10 mouse cellular contexts compared by ENCODE assay signal in the genomic region with DNA sequence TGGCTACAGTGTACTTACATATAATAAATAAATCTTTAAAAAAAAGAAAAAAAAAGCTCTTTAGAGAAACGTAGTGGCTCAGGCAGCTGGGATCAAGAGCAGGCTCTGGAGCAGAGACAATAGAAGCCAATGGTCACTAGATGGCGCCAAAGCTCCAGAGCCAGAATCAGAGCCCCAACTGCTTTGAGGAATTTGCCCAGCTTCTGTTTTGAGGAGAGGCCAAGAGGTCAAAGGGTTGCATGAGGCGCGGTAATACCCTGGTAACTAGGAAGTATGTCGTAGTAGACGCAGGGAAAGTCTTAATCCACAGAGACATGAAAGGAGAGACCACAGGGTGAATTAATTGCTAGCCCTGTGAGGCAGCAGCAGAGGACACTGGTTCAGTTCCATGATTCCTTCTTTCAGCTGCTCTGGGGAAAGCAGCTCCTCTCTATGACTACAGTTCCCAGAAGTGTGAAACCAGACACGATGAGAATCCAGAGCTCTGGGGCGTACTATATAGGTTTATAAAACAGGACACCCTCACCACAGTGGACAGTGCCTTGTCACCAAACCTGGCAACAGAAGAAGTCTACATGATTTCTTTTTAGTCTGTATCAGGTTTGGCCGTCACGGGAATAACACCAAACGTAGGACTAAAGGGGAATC. TPM values are rescaled to one million over a fixed set of nuclear protein-coding genes. Genes with fewer than 3 reads are reported as not detected.
DNase-seq lines count a peak whose midpoint lies in the region; ATAC-seq lines count a peak whose summit lies in the region.
"Had no signal": no experiment of that assay in that cellular context is flagged by ENCODE, and none has a peak within 500 bp of the region (broad histone marks: within the 10 kb centered on the region; RNA-seq: fewer than 3 reads in every experiment).

No protein-coding gene starts in this region.

- ATAC-seq in kidney, embryonic 15.5 days (replicated peaks; ENCODE audit: low FRiP score), result no peak
- ATAC-seq in intestine, embryonic 16.5 days, result peak; percentile 65
- ATAC-seq in midbrain, embryonic 14.5 days (ENCODE audit: low FRiP score, low TSS enrichment), result no peak

- WGBS in kidney, embryonic 15.5 days, result 32% methylated on average over 11 of the region's 11 CpGs
- WGBS in intestine, embryonic 16.5 days, result 27% methylated on average over 11 of the region's 11 CpGs
- WGBS in midbrain, embryonic 14.5 days, result 15% methylated on average over 11 of the region's 11 CpGs

- DNase-seq in kidney, adult 11 months, result peak; percentile 51
- DNase-seq in cerebellum, postnatal 25 days, result peak; percentile 81 to 85
- DNase-seq in gastrocnemius, adult 18-20 months (ENCODE audit: low spot score), result peak; percentile 79
- peak; percentile 76 to 77 for DNase-seq in left cerebral cortex, postnatal 25 days (ENCODE audit: low spot score in 2 of 2)
- DNase-seq in midbrain, embryonic 14.5 days, result peak; percentile 93
- DNase-seq in spleen, adult 18-20 months, result peak; percentile 31 to 69

- H3K4me2 ChIP-seq in kidney, embryonic 15.5 days, result no peak overlapping the region
- H3K4me2 ChIP-seq in intestine, embryonic 16.5 days (ENCODE audit: low read depth, low read length), result no peak overlapping the region
- no peak overlapping the region for H3K4me2 ChIP-seq in midbrain, embryonic 14.5 days (ENCODE audit: low read length)
- H3K4me2 ChIP-seq: neural tube, embryonic 12.5 days had no signal

- no peaks in the 10 kb centered on the region for H3K27me3 ChIP-seq in kidney, embryonic 15.5 days
- no peaks in the 10 kb centered on the region for H3K27me3 ChIP-seq in intestine, embryonic 16.5 days (replicated peaks; ENCODE audit: control insufficient read depth, insufficient read depth, low read length)
- no peaks in the 10 kb centered on the region for H3K27me3 ChIP-seq in midbrain, embryonic 14.5 days (ENCODE audit: control insufficient read depth, insufficient read depth, low read length)
- H3K27me3 ChIP-seq: neural tube, embryonic 12.5 days had no signal

- H3K4me1 ChIP-seq in kidney, embryonic 15.5 days, result peaks cover 9% of the 10 kb centered on the region
- H3K4me1 ChIP-seq in intestine, embryonic 16.5 days (ENCODE audit: control insufficient read depth, insufficient read depth, low read length), result no peaks in the 10 kb centered on the region
- H3K4me1 ChIP-seq in midbrain, embryonic 14.5 days (ENCODE audit: control insufficient read depth, insufficient read depth, low read length), result no peaks in the 10 kb centered on the region
- H3K4me1 ChIP-seq: neural tube, embryonic 12.5 days had no signal

- no peak overlapping the region for H3K27ac ChIP-seq in kidney, embryonic 15.5 days
- H3K27ac ChIP-seq in intestine, embryonic 16.5 days (ENCODE audit: low read length), result no peak overlapping the region
- no peak overlapping the region for H3K27ac ChIP-seq in midbrain, embryonic 14.5 days (replicated peaks; ENCODE audit: low read depth, low read length)
- H3K27ac ChIP-seq: neural tube, embryonic 12.5 days had no signal

- intact Hi-C loops in left cerebral cortex, postnatal 25 days (cut with DNase I), result loop anchor here (1.0 to 10.0 kb wide), 4 partner anchors 137 to 455 kb away; no protein-coding TSS in a partner anchor

- no peaks in the 10 kb centered on the region for H3K36me3 ChIP-seq in kidney, embryonic 15.5 days
- no peaks in the 10 kb centered on the region for H3K36me3 ChIP-seq in intestine, embryonic 16.5 days (ENCODE audit: control insufficient read depth, insufficient read depth, low read length)
- H3K36me3 ChIP-seq in midbrain, embryonic 14.5 days (ENCODE audit: control insufficient read depth, insufficient read depth, low read length), result no peaks in the 10 kb centered on the region
- H3K36me3 ChIP-seq: G1E; neural tube, embryonic 12.5 days had no signal

- no peaks in the 10 kb centered on the region for H3K9me3 ChIP-seq in kidney, embryonic 15.5 days (replicated peaks)
- no peaks in the 10 kb centered on the region for H3K9me3 ChIP-seq in intestine, embryonic 16.5 days (ENCODE audit: control insufficient read depth, low read length)
- no peaks in the 10 kb centered on the region for H3K9me3 ChIP-seq in midbrain, embryonic 14.5 days (ENCODE audit: control insufficient read depth, low read length)
- H3K9me3 ChIP-seq: neural tube, embryonic 12.5 days had no signal

- H3K4me3 ChIP-seq in kidney, embryonic 15.5 days (replicated peaks), result no peak overlapping the region
- H3K4me3 ChIP-seq in intestine, embryonic 16.5 days (ENCODE audit: low read length), result no peak overlapping the region
- no peak overlapping the region for H3K4me3 ChIP-seq in midbrain, embryonic 14.5 days (replicated peaks; ENCODE audit: low read depth, low read length)
- H3K4me3 ChIP-seq: neural tube, embryonic 12.5 days had no signal

- no peak overlapping the region for H3K9ac ChIP-seq in kidney, embryonic 15.5 days
- no peak overlapping the region for H3K9ac ChIP-seq in intestine, embryonic 16.5 days (ENCODE audit: low read depth, low read length)
- H3K9ac ChIP-seq in midbrain, embryonic 14.5 days (replicated peaks; ENCODE audit: low read length), result no peak overlapping the region
- H3K9ac ChIP-seq: neural tube, embryonic 12.5 days had no signal

RNA-seq across cellular contexts. Expression of a gene that starts 27.9 kb away (rescaled TPM):
- polyA plus RNA-seq in kidney, embryonic 15.5 days (2015; fragmentation: Nextera tagmentation; extraction: Ambion mirVana), result 0.23 TPM in 1 of 2 replicates, not detected in the other
- not detected for total RNA-seq in gastrocnemius, adult 18-20 months (2021)
- polyA plus RNA-seq in intestine, embryonic 16.5 days (2015; fragmentation: Nextera tagmentation; extraction: Ambion mirVana), result not detected in 2 replicates
- 1 to 10 TPM in 1 of 2 experiments, under 1 TPM in 1; 0.76 to 1.1 TPM for total RNA-seq in left cerebral cortex, postnatal 25 days (2021)
- 0.22 TPM in 1 of 2 replicates, not detected in the other for polyA plus RNA-seq in midbrain, embryonic 14.5 days (2014; fragmentation: Nextera tagmentation; extraction: Ambion mirVana)
- total RNA-seq: G1E had no signal
- polyA plus RNA-seq: G1E had no signal

RNA-seq across cellular contexts. Expression of a gene that starts 52.2 kb away (rescaled TPM):
- 62.9 and 63.4 TPM in 2 replicates for polyA plus RNA-seq in kidney, embryonic 15.5 days (2015; fragmentation: Nextera tagmentation; extraction: Ambion mirVana)
- total RNA-seq in gastrocnemius, adult 18-20 months (2021), result 1 to 10 TPM; 5.8 to 6.1 TPM
- 110 and 147 TPM in 2 replicates for polyA plus RNA-seq in intestine, embryonic 16.5 days (2015; fragmentation: Nextera tagmentation; extraction: Ambion mirVana)
- 10 to 100 TPM; 21.7 to 22.8 TPM for total RNA-seq in left cerebral cortex, postnatal 25 days (2021)
- polyA plus RNA-seq in midbrain, embryonic 14.5 days (2014; fragmentation: Nextera tagmentation; extraction: Ambion mirVana), result 45.3 and 64.5 TPM in 2 replicates
- polyA plus RNA-seq: G1E had no signal
